Mouse (Mus musculus): Measurements from ENCODE around the gene Safb2. TPM values are rescaled to one million over a fixed set of nuclear protein-coding genes. Genes with fewer than 3 reads are reported as not detected.

Safb2 gene
- polyA plus RNA-seq, 1 experiment = 164 TPM

GRCm38 (mm10) chr17:56537912-56538311 is 46.5 kb downstream of the Safb2 start:
- H3K27ac ChIP-seq (ENCODE audit: insufficient read depth, low read depth, low read length) = no peak overlapping the region
- TF ChIP-seq POLR2A (IDR thresholded peaks at IDR 0.05; ENCODE audit: borderline replicate concordance, low read depth, low read length) = no peak
- TF ChIP-seq CTCF (IDR thresholded peaks at IDR 0.05; ENCODE audit: low read depth, low read length) = no peak

GRCm38 (mm10) chr17:56536874-56537273 is 47.5 kb downstream of the Safb2 start:
- H3K4me3 ChIP-seq (ENCODE audit: insufficient read depth, low read length) = no peak overlapping the region
- TF ChIP-seq POLR2A (IDR thresholded peaks at IDR 0.05; ENCODE audit: borderline replicate concordance, low read depth, low read length) (no peak), CTCF (IDR thresholded peaks at IDR 0.05; ENCODE audit: low read depth, low read length) (no peak)
- H3K4me1 ChIP-seq (ENCODE audit: control insufficient read depth, insufficient read depth, low read length) = no peaks in the 10 kb centered on the region

More at GRCm38 (mm10) chr17:56537912-56538311, 46.5 kb downstream of the Safb2 start:
- Histone ChIP-seq H3K4me3 (ENCODE audit: insufficient read depth, low read length) (no peak overlapping the region), H3K4me1 (ENCODE audit: control insufficient read depth, insufficient read depth, low read length) (no peaks in the 10 kb centered on the region)

GRCm38 (mm10) chr17:56536192-56536591 is 48.2 kb downstream of the Safb2 start:
- no peak overlapping the region for H3K27ac ChIP-seq (ENCODE audit: insufficient read depth, low read depth, low read length)
- H3K4me1 ChIP-seq (ENCODE audit: control insufficient read depth, insufficient read depth, low read length) = no peaks in the 10 kb centered on the region
- no peak overlapping the region for H3K4me3 ChIP-seq (ENCODE audit: insufficient read depth, low read length)
- TF ChIP-seq POLR2A (IDR thresholded peaks at IDR 0.05; ENCODE audit: borderline replicate concordance, low read depth, low read length) (no peak), CTCF (IDR thresholded peaks at IDR 0.05; ENCODE audit: low read depth, low read length) (no peak)

More at GRCm38 (mm10) chr17:56536874-56537273, 47.5 kb downstream of the Safb2 start:
- H3K27ac ChIP-seq (ENCODE audit: insufficient read depth, low read depth, low read length) = no peak overlapping the region

- no peak overlapping the region for H3K27ac ChIP-seq (ENCODE audit: insufficient read depth, low read depth, low read length)
- H3K4me3 ChIP-seq (ENCODE audit: insufficient read depth, low read length) = no peak overlapping the region
- TF ChIP-seq POLR2A (IDR thresholded peaks at IDR 0.05; ENCODE audit: borderline replicate concordance, low read depth, low read length) (no peak), CTCF (IDR thresholded peaks at IDR 0.05; ENCODE audit: low read depth, low read length) (no peak)
- no peaks in the 10 kb centered on the region for H3K4me1 ChIP-seq (ENCODE audit: control insufficient read depth, insufficient read depth, low read length)
Measured at GRCm38 (mm10) chr17:56524943-56525342, 59.4 kb downstream of the Safb2 start.

DNA sequence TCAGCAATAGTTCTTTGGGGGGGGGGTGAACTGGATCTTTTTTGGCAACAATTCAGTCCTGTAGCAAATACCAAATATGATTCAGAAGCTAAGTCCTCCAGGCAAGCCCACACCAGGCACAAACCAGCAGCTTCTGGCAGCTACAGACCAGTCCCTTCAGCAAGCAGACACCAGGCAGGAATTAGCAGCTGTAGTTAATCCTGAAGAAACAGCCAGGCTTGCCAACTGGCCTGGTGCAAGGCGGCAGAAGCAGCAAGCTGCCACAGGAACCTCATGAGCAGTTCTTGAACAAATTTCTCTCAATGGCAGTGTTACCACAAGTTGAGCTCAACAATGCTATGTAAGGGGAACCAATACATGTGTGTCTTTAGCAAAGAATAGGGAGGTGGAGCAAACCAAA is 61.6 kb downstream of the Safb2 start:
- Histone ChIP-seq H3K27ac (ENCODE audit: insufficient read depth, low read depth, low read length) (no peak overlapping the region), H3K4me3 (ENCODE audit: insufficient read depth, low read length) (no peak overlapping the region), H3K4me1 (ENCODE audit: control insufficient read depth, insufficient read depth, low read length) (no peaks in the 10 kb centered on the region)
- TF ChIP-seq CTCF (IDR thresholded peaks at IDR 0.05; ENCODE audit: low read depth, low read length) = no peak
- no peak for TF ChIP-seq POLR2A (IDR thresholded peaks at IDR 0.05; ENCODE audit: borderline replicate concordance, low read depth, low read length)

GRCm38 (mm10) chr17:56515690-56516410 is 68.5 kb downstream of the Safb2 start:
- no peak overlapping the region for H3K4me3 ChIP-seq (ENCODE audit: insufficient read depth, low read length)
- H3K27ac ChIP-seq (ENCODE audit: insufficient read depth, low read depth, low read length) = no peak overlapping the region
- no peak for TF ChIP-seq POLR2A (IDR thresholded peaks at IDR 0.05; ENCODE audit: borderline replicate concordance, low read depth, low read length)
- no peak for TF ChIP-seq CTCF (IDR thresholded peaks at IDR 0.05; ENCODE audit: low read depth, low read length)

GRCm38 (mm10) chr17:56514916-56515315 is 69.5 kb downstream of the Safb2 start:
- no peak for TF ChIP-seq POLR2A (IDR thresholded peaks at IDR 0.05; ENCODE audit: borderline replicate concordance, low read depth, low read length)
- TF ChIP-seq CTCF (IDR thresholded peaks at IDR 0.05; ENCODE audit: low read depth, low read length) = no peak
- peaks cover 4% of the 10 kb centered on the region; the same call in 1 of the 2 replicates for H3K4me1 ChIP-seq (ENCODE audit: control insufficient read depth, insufficient read depth, low read length)
- no peak overlapping the region for H3K27ac ChIP-seq (ENCODE audit: insufficient read depth, low read depth, low read length)
- H3K4me3 ChIP-seq (ENCODE audit: insufficient read depth, low read length) = no peak overlapping the region

More at GRCm38 (mm10) chr17:56515690-56516410, 68.5 kb downstream of the Safb2 start:
- peaks cover 4% of the 10 kb centered on the region; the same call in 1 of the 2 replicates for H3K4me1 ChIP-seq (ENCODE audit: control insufficient read depth, insufficient read depth, low read length)

DNA sequence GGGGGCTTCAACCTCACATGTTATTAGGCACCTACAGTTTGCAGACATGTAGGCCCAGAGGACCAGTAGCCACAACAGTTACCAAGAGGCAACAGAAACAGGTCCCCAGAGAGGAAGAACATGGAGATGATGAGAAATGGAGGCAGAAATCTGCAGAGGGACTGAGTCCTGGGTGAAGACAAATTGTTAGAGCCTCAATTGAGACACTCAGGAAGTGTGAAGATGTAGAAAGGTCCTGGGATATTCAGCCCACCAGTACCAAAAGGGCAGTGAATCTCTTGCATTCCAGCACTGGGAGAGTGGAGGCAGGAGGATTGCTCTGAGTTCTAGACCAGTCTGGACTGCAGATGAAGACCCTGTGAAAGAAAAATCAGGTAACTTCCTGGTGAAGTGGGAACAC is 70.1 kb downstream of the Safb2 start:
- TF ChIP-seq POLR2A (IDR thresholded peaks at IDR 0.05; ENCODE audit: borderline replicate concordance, low read depth, low read length) = no peak
- TF ChIP-seq CTCF (IDR thresholded peaks at IDR 0.05; ENCODE audit: low read depth, low read length) = no peak
- H3K4me1 ChIP-seq (ENCODE audit: control insufficient read depth, insufficient read depth, low read length) = peaks cover 4% of the 10 kb centered on the region; the same call in 1 of the 2 replicates
- H3K27ac ChIP-seq (ENCODE audit: insufficient read depth, low read depth, low read length) = no peak overlapping the region
- H3K4me3 ChIP-seq (ENCODE audit: insufficient read depth, low read length) = no peak overlapping the region

GRCm38 (mm10) chr17:56512310-56512709 is 72.1 kb downstream of the Safb2 start, which contains the start of gene Znrf4:
TSS of gene Znrf4 (minus strand) at chr17:56512431.
- H3K27ac ChIP-seq (ENCODE audit: insufficient read depth, low read depth, low read length) = no peak within 1 kb of the TSS
- H3K4me1 ChIP-seq (ENCODE audit: control insufficient read depth, insufficient read depth, low read length) = peaks cover 13% of the 10 kb centered on the region
- TF ChIP-seq CTCF (IDR thresholded peaks at IDR 0.05; ENCODE audit: low read depth, low read length) = no peak
- no peak for TF ChIP-seq POLR2A (IDR thresholded peaks at IDR 0.05; ENCODE audit: borderline replicate concordance, low read depth, low read length)
- H3K4me3 ChIP-seq (ENCODE audit: insufficient read depth, low read length) = no peak within 1 kb of the TSS

GRCm38 (mm10) chr17:56511707-56512090 is 72.7 kb downstream of the Safb2 start:
- no peak for TF ChIP-seq CTCF (IDR thresholded peaks at IDR 0.05; ENCODE audit: low read depth, low read length)
- TF ChIP-seq POLR2A (IDR thresholded peaks at IDR 0.05; ENCODE audit: borderline replicate concordance, low read depth, low read length) = no peak
- no peak overlapping the region for H3K4me3 ChIP-seq (ENCODE audit: insufficient read depth, low read length)
- H3K27ac ChIP-seq (ENCODE audit: insufficient read depth, low read depth, low read length) = no peak overlapping the region
- peaks cover 13% of the 10 kb centered on the region for H3K4me1 ChIP-seq (ENCODE audit: control insufficient read depth, insufficient read depth, low read length)
